Mouse (Mus musculus) Patski (cell line): ENCODE measurements around the gene Pard3. TPM values are rescaled to one million over a fixed set of nuclear protein-coding genes. Genes with fewer than 3 reads are reported as not detected.
A peak's percentile ranks its signal among the peaks of the same experiment; 100 is the strongest.

Experiments
- ATAC-seq: fragments of 100-300 bp; one replicate; pipeline ENCODE4 v1.8.0; 2021
- CTCF ChIA-PET: fragments of 350-600 bp; sonication (Branson Sonifier 250); formaldehyde crosslinking; loops from one replicate; lab custom pipeline; 2022; ENCODE audit warnings: inconsistent platforms; lab: Charles Lee
- POLR2A ChIA-PET: fragments of 350-600 bp; sonication (Branson Sonifier 250); formaldehyde crosslinking; loops from one replicate; lab custom pipeline; 2022; ENCODE audit warnings: antibody characterized with exemption, inconsistent platforms; lab: Charles Lee
- DNase-seq: peaks from one replicate; pipeline ENCODE4 v3.0.0-alpha.2; 2011; ENCODE audit warnings: low read depth, low spot score
- H3K27me3 ChIP-seq: fragments of 371-371 bp; one replicate; pipeline ENCODE4 v1.5.1; 2021
- CTCF ChIP-seq: fragments of 100-300 bp; IDR thresholded peaks from one replicate; pipeline ENCODE4 v1.5.1; 2021
- in situ Hi-C: fragments of 300-500 bp; cut with MboI; formaldehyde crosslinking; loops from 3 replicates; pipeline ENCODE4 v1.11.1; 2018; ENCODE audit warnings: low pct_unique_long_range_greater_than_20kb, mixed read lengths
- polyA plus RNA-seq: library from polyadenylated mRNA; unstranded; gene quantifications from one replicate; pipeline ENCODE4 v1.2.3, GENCODE M21; 2021

The Pard3 gene
- polyA plus RNA-seq, 1 experiment from 2014 or later: 36.8 TPM

DNA sequence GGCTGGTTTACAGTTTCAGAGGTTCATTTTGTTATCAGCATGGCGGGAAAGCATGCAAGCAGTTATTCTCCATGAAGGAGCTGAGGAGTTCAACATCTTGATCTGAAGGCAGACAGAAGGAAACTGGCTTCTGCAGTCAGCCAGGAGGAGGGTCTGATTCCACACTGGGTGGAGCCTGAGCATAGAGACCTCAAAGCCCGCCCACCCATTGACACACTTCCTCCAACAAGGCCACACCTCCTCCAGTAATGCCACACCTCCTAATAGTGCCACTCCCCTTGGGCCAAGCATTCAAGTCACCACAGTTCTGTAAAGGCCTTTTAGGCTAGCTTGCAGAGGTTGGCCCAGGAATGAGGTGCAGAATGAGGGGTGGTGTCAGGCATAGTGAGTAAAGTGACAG, 478.5 kb downstream of the Pard3 start:
- TF ChIP-seq CTCF: no peak
- POLR2A ChIA-PET: no interaction called here
- ATAC-seq (no peak), DNase-seq (no peak)
- no peaks in the 10 kb centered on the region for H3K27me3 ChIP-seq
- in situ Hi-C loops: no loop called here
- CTCF ChIA-PET: no interaction called here

DNA sequence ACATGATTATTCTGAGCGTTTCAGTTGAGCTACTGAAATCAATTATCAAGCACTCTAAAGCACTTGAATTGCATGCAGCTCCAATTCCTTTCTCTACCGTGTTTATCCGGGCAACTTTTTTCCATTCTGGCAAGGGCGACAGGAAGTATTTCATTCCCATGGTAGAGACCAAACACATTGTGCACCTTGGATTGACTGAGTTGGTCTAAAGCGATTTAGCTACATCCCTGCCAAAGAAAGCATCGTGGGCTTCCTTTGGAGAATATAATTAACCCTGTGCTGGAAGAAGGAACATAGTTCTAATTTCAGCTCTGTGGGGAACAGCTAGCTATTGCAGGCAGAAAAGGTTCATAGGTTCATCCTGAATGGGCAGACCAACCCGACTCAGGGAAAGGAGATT, 480.0 kb downstream of the Pard3 start:
- TF ChIP-seq CTCF: no peak
- CTCF ChIA-PET: no interaction called here
- ATAC-seq: no peak
- in situ Hi-C loops: no loop called here
- no peaks in the 10 kb centered on the region for H3K27me3 ChIP-seq
- POLR2A ChIA-PET: no interaction called here
- no peak for DNase-seq

DNA sequence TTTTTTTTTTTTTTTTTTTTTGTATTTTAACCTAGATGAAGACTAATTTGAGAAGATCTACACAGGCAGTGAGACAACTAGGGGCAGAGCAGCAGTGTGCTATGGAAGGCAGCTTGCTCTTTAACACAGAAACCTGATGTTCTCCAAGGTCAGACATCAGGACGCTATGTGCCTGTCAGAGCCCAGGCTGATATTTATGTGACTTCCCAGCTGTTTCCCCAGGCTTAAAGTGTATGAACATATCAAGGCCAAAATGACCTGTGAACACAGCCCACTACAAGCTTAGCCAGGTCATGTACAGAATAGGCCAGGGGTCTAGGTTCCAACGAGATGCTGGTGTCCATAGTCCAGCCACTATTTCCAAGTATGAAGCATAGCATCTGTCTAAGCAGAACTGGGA, 482.5 kb downstream of the Pard3 start:
- ChIA-PET POLR2A (no interaction called here), CTCF (no interaction called here)
- DNase-seq (no peak), ATAC-seq (no peak)
- in situ Hi-C loops: no loop called here
- no peak for TF ChIP-seq CTCF
- H3K27me3 ChIP-seq: no peaks in the 10 kb centered on the region

DNA sequence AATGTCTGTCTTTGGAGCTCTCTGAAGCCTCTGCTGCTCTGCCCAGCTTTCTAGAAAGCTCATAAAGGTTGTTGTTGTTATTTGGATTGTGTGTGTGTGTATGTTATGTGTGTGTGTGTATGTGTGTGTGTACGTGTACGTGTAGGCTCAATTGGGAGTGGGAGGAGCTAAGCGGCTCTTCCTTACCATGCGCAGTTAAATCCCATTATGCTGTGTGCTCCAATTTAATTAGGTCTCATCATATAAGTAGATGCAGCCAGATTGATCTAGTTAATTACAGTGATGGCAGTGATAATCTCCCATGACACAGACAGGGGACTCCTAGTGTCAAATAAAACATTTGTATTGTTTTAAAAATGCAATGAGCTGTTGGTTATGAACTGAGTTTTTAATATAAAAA, 487.2 kb downstream of the Pard3 start:
- POLR2A ChIA-PET: interaction anchor here (0.6 to 0.8 kb wide), 2 partner anchors 64 to 65 kb away, joined by 4 to 6 read pairs; no protein-coding TSS in a partner anchor
- ATAC-seq: no peak
- CTCF ChIA-PET: no interaction called here
- DNase-seq: no peak
- TF ChIP-seq CTCF: no peak
- H3K27me3 ChIP-seq: no peaks in the 10 kb centered on the region
- in situ Hi-C loops: no loop called here

DNA sequence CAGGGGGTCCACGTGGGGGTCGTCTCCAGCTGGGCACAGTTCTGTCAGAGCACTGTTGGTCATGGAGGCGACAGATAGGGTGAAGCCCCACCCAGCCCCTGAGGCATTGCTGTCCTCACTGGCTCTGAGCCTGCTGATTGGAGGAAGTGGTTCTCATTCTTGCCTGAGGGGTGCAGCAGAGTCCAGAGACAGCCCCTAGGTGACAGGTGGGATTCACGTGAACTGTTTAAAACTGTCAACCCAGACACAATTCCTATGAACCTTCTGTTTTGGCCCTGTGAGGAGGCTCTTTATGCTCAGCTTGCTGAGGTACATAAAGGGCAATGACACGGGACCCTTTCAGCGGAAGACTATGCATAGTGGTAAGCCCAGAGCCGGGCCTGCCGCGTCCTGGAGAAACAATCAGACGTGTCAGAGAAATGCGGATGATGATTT, 488.5 kb downstream of the Pard3 start:
- ATAC-seq: no peak
- POLR2A ChIA-PET: no interaction called here
- H3K27me3 ChIP-seq: no peaks in the 10 kb centered on the region
- DNase-seq: no peak
- no peak for TF ChIP-seq CTCF
- CTCF ChIA-PET: no interaction called here
- in situ Hi-C loops: no loop called here

DNA sequence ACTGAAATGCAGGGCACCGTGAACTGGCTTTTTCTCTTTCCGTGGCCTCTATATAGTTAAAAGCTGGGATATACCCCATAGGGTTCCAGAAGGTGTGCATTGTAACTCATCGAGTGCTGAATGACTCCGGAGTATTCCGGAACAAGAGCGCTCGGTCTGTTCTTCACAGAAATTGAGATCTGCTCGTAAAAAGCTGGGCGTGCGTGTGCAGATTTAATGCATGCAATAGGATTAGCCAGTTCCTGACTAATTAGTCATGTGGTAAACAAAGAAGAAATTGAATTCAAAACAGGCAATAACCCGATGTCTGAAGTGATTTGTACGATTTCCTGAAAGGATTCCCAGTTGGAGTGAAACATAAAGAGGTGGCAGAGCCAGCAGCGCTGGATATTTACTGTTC, 489.1 kb downstream of the Pard3 start:
- CTCF ChIA-PET: no interaction called here

DNA sequence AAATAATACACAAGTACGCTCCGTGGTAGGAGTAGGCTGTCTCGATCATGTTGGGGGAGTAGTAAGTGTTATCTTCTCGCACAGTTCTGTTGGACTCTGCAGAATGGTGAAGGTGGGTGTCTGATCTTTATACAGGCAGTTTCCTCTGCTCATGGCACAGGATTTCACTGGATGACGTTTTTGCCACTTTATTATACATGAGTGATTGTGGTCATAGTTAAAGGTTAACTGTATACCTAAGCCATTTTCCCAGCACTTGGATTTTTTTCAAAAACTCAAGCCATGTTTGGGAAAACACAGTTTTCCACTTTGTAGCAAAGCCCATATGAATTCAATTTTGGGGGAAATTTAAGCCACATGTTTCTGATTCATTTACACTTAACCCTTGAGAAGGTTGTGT, 489.9 kb downstream of the Pard3 start:
- no peak for TF ChIP-seq CTCF

More for the DNA sequence above, 489.1 kb downstream of the Pard3 start:
- DNase-seq (no peak), ATAC-seq (no peak)
- POLR2A ChIA-PET: no interaction called here
- H3K27me3 ChIP-seq: no peaks in the 10 kb centered on the region
- in situ Hi-C loops: no loop called here
- TF ChIP-seq CTCF: no peak

DNA sequence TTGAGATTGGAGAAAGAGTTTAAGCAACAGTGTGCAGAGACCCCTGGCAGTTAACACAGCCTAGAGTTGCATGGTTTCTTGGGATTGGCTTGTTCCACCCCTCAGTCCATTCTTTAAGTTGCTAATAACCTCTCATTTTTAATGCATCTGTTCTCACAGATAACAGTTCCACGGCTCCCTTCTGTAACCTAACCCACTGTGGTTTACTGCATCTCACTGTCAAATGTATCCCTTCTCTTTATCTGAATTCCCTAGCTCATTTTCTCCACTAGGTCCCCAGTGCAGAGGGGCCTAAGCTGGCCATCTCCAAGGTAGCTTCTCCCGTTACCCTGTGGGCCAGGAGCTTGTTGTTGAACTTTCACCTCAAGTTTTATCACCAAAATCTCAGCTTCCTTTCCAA, 492.1 kb downstream of the Pard3 start:
- no peak for DNase-seq
- TF ChIP-seq CTCF: no peak
- no peak for ATAC-seq
- CTCF ChIA-PET: interaction anchor here (1.1 to 1.4 kb wide), 2 partner anchors 9 to 27 kb away, joined by 4 to 5 read pairs; no protein-coding TSS in a partner anchor
- in situ Hi-C loops: no loop called here
- POLR2A ChIA-PET: no interaction called here
- no peaks in the 10 kb centered on the region for H3K27me3 ChIP-seq

More for the DNA sequence above, 489.9 kb downstream of the Pard3 start:
- peak; percentile 70 for DNase-seq
- in situ Hi-C loops: no loop called here
- H3K27me3 ChIP-seq: no peaks in the 10 kb centered on the region
- peak; percentile 54 for ATAC-seq
- ChIA-PET CTCF (no interaction called here), POLR2A (no interaction called here)

DNA sequence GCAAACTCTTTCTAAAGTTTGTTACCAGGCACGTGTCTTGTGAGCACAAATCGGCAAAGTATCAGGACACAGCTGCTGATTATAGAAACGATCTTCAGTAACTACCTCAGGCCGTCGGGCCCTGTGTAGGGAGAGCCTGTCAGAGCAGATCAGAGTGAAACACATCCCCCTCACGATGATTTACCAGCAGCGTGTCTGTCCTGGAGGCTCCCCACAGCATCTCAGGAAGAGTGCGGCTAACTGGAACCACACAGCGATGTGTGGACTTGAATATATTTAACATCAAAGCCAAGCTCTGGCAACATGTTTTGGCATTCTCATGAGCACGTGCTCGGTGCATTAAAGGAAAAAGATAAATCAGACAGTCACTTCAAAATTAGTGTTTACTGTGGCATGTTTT, 493.3 kb downstream of the Pard3 start:
- TF ChIP-seq CTCF: no peak
- ChIA-PET CTCF (no interaction called here), POLR2A (interaction anchor here (0.7 kb wide), 1 partner anchor 25 kb away, joined by 3 read pairs; no protein-coding TSS in a partner anchor)
- in situ Hi-C loops: no loop called here
- no peaks in the 10 kb centered on the region for H3K27me3 ChIP-seq
- DNase-seq (no peak), ATAC-seq (no peak)

DNA sequence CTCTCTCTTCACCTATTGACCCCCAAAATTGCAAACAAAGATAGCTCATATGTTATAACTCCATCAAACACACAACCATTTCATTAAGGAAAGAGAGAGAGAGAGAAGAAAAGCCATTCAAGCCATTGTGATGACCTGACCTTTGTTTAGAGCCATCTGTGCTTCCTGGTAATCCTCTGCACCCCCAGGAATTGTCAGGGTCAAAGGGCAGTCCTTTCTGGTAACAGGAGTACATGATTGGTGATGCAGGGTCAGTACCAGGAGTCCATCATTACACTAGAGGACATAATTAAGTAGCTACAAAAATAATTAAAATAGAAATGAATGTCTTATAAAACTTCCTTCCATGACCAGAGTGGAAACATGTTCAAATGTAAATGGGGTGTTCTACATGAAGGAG, 493.9 kb downstream of the Pard3 start:
- POLR2A ChIA-PET: interaction anchor here (0.6 to 0.7 kb wide), 2 partner anchors 24 to 278 kb away, joined by 3 to 4 read pairs; no protein-coding TSS in a partner anchor
- no peak for ATAC-seq
- in situ Hi-C loops: no loop called here
- TF ChIP-seq CTCF: no peak
- CTCF ChIA-PET: no interaction called here
- DNase-seq: no peak
- H3K27me3 ChIP-seq: no peaks in the 10 kb centered on the region

DNA sequence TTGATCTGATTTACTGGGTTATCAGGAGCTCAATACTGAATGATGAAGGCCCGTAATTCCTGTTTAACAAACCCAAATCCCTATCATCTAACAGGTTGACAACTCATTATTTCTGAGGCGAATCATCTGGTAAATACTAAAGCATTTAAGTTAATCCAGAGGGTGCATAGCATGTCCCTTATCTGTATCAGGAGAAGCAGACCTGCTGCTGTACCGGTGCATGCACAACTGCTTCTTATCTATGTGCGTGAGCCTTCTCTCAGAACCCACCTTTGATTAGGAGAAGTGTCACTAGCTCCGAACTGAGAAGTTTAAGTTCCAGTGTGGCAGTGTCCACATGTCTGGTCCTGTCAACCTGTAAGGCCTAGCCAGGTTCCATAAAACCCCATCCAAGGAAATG, 499.9 kb downstream of the Pard3 start:
- POLR2A ChIA-PET: no interaction called here
- H3K27me3 ChIP-seq: no peaks in the 10 kb centered on the region
- no peak for ATAC-seq
- in situ Hi-C loops: no loop called here
- CTCF ChIA-PET: no interaction called here
- TF ChIP-seq CTCF: no peak
- DNase-seq: no peak

DNA sequence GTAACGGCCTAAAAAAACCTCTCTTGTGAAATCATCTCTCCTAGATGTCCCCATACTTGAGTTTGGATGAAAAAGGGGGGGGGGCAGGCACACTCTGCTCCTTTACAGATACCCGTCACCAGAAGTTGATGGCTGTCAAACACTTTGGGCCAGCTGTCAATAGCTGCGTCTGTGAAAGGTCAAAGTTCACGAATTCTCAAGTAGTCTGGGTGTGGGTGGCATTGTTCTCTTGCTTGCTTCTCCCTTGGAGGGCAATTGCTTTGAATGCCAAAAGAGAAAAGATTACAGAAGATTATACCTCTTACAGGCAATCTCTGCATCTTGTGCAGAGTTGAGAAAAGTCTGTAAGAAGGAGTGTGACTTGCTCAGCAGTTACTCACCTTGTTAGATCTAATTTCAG, 500.7 kb downstream of the Pard3 start:
- no peak for TF ChIP-seq CTCF
- no peaks in the 10 kb centered on the region for H3K27me3 ChIP-seq
- no peak for DNase-seq
- CTCF ChIA-PET: interaction anchor here (1.6 kb wide), 1 partner anchor 9 kb away, joined by 5 read pairs; no protein-coding TSS in a partner anchor
- in situ Hi-C loops: no loop called here
- POLR2A ChIA-PET: no interaction called here
- no peak for ATAC-seq
